ENCODE assay signal across 11 mouse cellular contexts in genomic region chrX:48429538-48429937, GRCm38 (mm10). TPM values are rescaled to one million over a fixed set of nuclear protein-coding genes. Genes with fewer than 3 reads are reported as not detected.
DNase-seq lines count a peak whose midpoint lies in the region; ATAC-seq lines count a peak whose summit lies in the region.
"Had no signal": no experiment of that assay in that cellular context is flagged by ENCODE, and none has a peak within 500 bp of the region (broad histone marks: within the 10 kb centered on the region; RNA-seq: fewer than 3 reads in every experiment).

No protein-coding gene starts in this region.

- WGBS in liver, embryonic 12.5 days (ENCODE audit: insufficient replicate concordance) = 24% methylated on average over 6 of the region's 6 CpGs
- 24% methylated on average over 6 of the region's 6 CpGs for WGBS in liver, embryonic 16.5 days (ENCODE audit: insufficient replicate concordance)

- H3K27me3 ChIP-seq in liver, embryonic 12.5 days (replicated peaks) = no peaks in the 10 kb centered on the region
- H3K27me3 ChIP-seq in liver, embryonic 16.5 days (ENCODE audit: control insufficient read depth, insufficient read depth, low read depth, low read length) = no peaks in the 10 kb centered on the region
- H3K27me3 ChIP-seq: embryonic facial prominence, embryonic 12.5 days; hindbrain, embryonic 15.5 days; limb, embryonic 15.5 days had no signal

- ATAC-seq in liver, embryonic 12.5 days = no peak
- peak; percentile 22; the same call in 1 of the 2 replicates for ATAC-seq in liver, embryonic 16.5 days (ENCODE audit: low read depth)

- H3K9ac ChIP-seq in liver, embryonic 12.5 days = no peak overlapping the region
- H3K9ac ChIP-seq in liver, embryonic 16.5 days (ENCODE audit: low read depth, low read length) = no peak overlapping the region
- H3K9ac ChIP-seq: embryonic facial prominence, embryonic 12.5 days; hindbrain, embryonic 15.5 days; limb, embryonic 15.5 days had no signal

- H3K4me1 ChIP-seq in liver, embryonic 12.5 days = peaks cover 52% of the 10 kb centered on the region
- peaks cover 24% of the 10 kb centered on the region for H3K4me1 ChIP-seq in brown adipose tissue, adult 24 weeks (ENCODE audit: control insufficient read depth, insufficient read depth, insufficient read length, low read length)
- H3K4me1 ChIP-seq in liver, embryonic 16.5 days (ENCODE audit: control insufficient read depth, low read depth, low read length) = peaks cover 10% of the 10 kb centered on the region
- H3K4me1 ChIP-seq: hindbrain, embryonic 15.5 days had no signal

- H3K4me2 ChIP-seq in liver, embryonic 12.5 days = no peak overlapping the region
- no peak overlapping the region for H3K4me2 ChIP-seq in liver, embryonic 16.5 days (ENCODE audit: low read depth, low read length)
- H3K4me2 ChIP-seq: embryonic facial prominence, embryonic 12.5 days; hindbrain, embryonic 15.5 days; limb, embryonic 15.5 days had no signal

- no peak overlapping the region for H3K27ac ChIP-seq in liver, embryonic 12.5 days
- H3K27ac ChIP-seq in brown adipose tissue, adult 24 weeks (replicated peaks; ENCODE audit: low read depth, low read length) = peak overlapping the region; percentile 92
- H3K27ac ChIP-seq in liver, embryonic 16.5 days (ENCODE audit: low read length) = no peak overlapping the region
- H3K27ac ChIP-seq: embryonic facial prominence, embryonic 12.5 days; hindbrain, embryonic 15.5 days; limb, embryonic 15.5 days had no signal

- H3K9me3 ChIP-seq in liver, embryonic 12.5 days (replicated peaks) = no peaks in the 10 kb centered on the region
- H3K9me3 ChIP-seq in liver, embryonic 16.5 days (replicated peaks; ENCODE audit: control insufficient read depth, low read length) = no peaks in the 10 kb centered on the region
- H3K9me3 ChIP-seq: embryonic facial prominence, embryonic 12.5 days; hindbrain, embryonic 15.5 days; limb, embryonic 15.5 days had no signal

- H3K36me3 ChIP-seq in liver, embryonic 12.5 days = no peaks in the 10 kb centered on the region
- no peaks in the 10 kb centered on the region for H3K36me3 ChIP-seq in liver, embryonic 16.5 days (ENCODE audit: control insufficient read depth, insufficient read depth)
- H3K36me3 ChIP-seq: embryonic facial prominence, embryonic 12.5 days; hindbrain, embryonic 15.5 days; limb, embryonic 15.5 days had no signal

- no peak overlapping the region for H3K4me3 ChIP-seq in liver, embryonic 12.5 days
- no peak overlapping the region for H3K4me3 ChIP-seq in brown adipose tissue, adult 24 weeks (ENCODE audit: insufficient read depth, low read depth, low read length)
- H3K4me3 ChIP-seq in liver, embryonic 16.5 days (ENCODE audit: low read depth, low read length) = no peak overlapping the region
- H3K4me3 ChIP-seq: embryonic facial prominence, embryonic 12.5 days; hindbrain, embryonic 15.5 days; limb, embryonic 15.5 days had no signal

- DNase-seq in liver = peak; percentile 29
- peak; percentile 57 to 58 for DNase-seq in thymus, postnatal 10 days (ENCODE audit: low spot score in 2 of 2)
- no peak for DNase-seq in urinary bladder, postnatal 10 days (ENCODE audit: low spot score)
- DNase-seq in retina, embryonic 14.5 days (ENCODE audit: low spot score) = no peak
- DNase-seq in right cerebral cortex, postnatal 25 days = no peak

RNA-seq across cellular contexts. Expression of gene Elf4, which starts 33.4 kb away (rescaled TPM):
- 4.0 and 4.3 TPM in 2 replicates for polyA plus RNA-seq in liver, embryonic 12.5 days (2016; fragmentation: Nextera tagmentation; extraction: Ambion mirVana)
- 1.9 and 2.6 TPM in 2 replicates for polyA plus RNA-seq in brown adipose tissue, adult 24 weeks (2012; ENCODE audit: insufficient read depth, insufficient read length, missing spikeins)
- polyA plus RNA-seq in liver, embryonic 16.5 days (2015; fragmentation: Nextera tagmentation; extraction: Ambion mirVana) = 1.9 and 2.8 TPM in 2 replicates

Comparison
In these comparisons a context has a peak if more than half of its experiments do, and no peak if none do; other contexts are left out.
1. DNase-seq: peak in liver (single experiment) and thymus, postnatal 10 days (2 of 2); none in urinary bladder, postnatal 10 days (single experiment), retina, embryonic 14.5 days (single experiment) and right cerebral cortex, postnatal 25 days (single experiment).